Mouse (Mus musculus): ENCODE measurements around the gene Stat5b. TPM values are rescaled to one million over a fixed set of nuclear protein-coding genes. Genes with fewer than 3 reads are reported as not detected.

Gene Stat5b
- polyA plus RNA-seq, 1 experiment from 2014 or later = 26.8 TPM

- 67% methylated on average over 4 of the region's 4 CpGs for WGBS
- peak overlapping the region; percentile 70; the same call in 1 of the 2 replicates for H3K27ac ChIP-seq
- peak overlapping the region; percentile 97; the same call in 1 of the 2 replicates for H3K9ac ChIP-seq
- peaks cover 22% of the 10 kb centered on the region for H3K4me1 ChIP-seq (replicated peaks)
- peak overlapping the region; percentile 82 for H3K4me2 ChIP-seq (replicated peaks)
- no peaks in the 10 kb centered on the region for H3K27me3 ChIP-seq (replicated peaks)
- no peaks in the 10 kb centered on the region for H3K9me3 ChIP-seq
- no peaks in the 10 kb centered on the region for H3K36me3 ChIP-seq
- ATAC-seq = no peak
- H3K4me3 ChIP-seq (replicated peaks) = peak overlapping the region; percentile 95
These were observed 113.8 kb downstream of the Stat5b start for GRCm38 (mm10) chr11:100736746-100737080.

DNA sequence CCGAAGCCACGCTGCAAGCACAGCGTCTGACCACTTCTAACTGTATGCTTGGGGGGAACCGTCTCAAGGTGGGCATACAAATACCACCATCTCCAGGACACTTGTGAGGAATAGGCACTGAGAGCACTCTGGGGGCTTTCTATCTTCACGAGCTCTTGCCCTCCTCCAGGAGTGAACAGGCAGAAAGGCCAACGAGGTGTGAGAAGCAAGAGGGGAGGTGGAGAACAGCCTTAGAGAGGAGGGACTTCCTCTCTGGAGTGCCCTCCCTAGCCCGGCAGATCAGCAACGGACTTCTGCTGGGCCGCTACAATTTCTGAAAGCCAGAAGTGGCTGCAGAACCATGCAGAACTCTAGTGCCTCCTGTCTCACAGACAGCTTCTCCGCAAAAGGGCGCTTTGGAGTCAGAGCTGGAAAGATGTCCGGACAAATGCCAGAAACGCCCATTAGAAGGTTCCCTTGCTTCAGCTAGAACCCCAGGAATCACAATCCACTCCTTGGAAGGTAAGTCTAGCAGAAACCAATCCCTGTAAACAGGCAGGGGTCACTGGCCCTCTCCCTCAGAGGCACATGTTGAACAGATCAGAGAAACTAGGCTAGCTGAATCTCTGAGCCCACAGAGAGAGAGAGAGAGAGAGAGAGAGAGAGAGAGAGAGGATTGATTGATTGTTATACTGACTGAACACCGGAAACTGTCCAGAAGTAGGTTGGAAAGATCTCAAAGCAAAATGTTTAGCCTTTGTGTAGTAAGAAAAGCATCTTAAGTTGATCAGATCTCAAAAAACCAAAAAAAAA is 114.4 kb downstream of the Stat5b start:
- Histone ChIP-seq H3K36me3 (no peaks in the 10 kb centered on the region), H3K4me3 (replicated peaks) (0 out of 2 replicates have a peak overlapping the region, but pooled peaks have one; percentile 2), H3K27ac (no peak overlapping the region), H3K4me2 (replicated peaks) (peak overlapping the region; percentile 82), H3K9me3 (no peaks in the 10 kb centered on the region), H3K9ac (peak overlapping the region; percentile 20; the same call in 1 of the 2 replicates), H3K27me3 (replicated peaks) (no peaks in the 10 kb centered on the region), H3K4me1 (replicated peaks) (peaks cover 22% of the 10 kb centered on the region)
- ATAC-seq = no peak
- WGBS = 65% methylated on average over 14 of the region's 14 CpGs

DNA sequence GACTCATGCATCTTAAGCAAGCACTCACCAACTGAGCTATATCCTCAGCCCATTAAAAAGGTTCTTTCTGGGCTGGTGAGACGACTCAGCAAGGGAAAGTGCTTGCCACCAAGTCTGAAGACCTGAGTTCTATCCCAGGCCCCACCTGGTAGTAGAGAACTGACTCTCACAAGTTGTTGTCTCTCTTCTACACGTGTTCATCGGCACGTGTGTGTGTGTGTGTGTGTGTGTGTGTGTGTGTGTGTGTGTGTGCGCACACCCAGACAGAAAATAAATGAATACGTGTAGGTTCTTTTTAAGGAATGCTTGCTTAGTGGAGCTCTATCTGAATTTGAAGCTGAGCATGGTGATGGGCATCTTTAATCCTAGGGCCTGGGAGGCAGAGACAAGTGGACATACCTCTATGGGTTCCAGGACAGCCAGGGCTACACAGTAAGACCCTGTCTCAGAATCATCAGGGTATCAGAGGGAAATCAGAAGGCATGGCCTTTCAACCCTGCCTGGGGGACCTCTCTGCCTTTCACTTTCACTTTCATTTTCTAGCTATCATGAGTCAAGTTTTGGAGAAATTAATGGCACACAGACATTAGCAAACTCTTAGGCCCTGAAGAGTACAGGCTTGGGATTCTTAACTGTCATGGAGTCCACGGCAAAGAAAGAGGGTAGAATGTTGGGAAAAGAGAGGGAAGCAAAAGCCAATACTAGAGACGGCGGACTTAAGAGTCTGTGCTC is 115.2 kb downstream of the Stat5b start:
- Histone ChIP-seq H3K27ac (no peak overlapping the region), H3K36me3 (no peaks in the 10 kb centered on the region), H3K27me3 (replicated peaks) (no peaks in the 10 kb centered on the region), H3K4me3 (replicated peaks) (no peak overlapping the region), H3K9me3 (no peaks in the 10 kb centered on the region), H3K4me2 (replicated peaks) (peak overlapping the region; percentile 82), H3K4me1 (replicated peaks) (peaks cover 22% of the 10 kb centered on the region), H3K9ac (peak overlapping the region; percentile 20; the same call in 1 of the 2 replicates)
- no peak for ATAC-seq
- 85% methylated on average over 9 of the region's 9 CpGs for WGBS

Other genes starting within 250 kb of the Stat5b start
- 57.6 and 65.0 TPM in 2 replicates for gene Nkiras2, start 231.5 kb downstream of the Stat5b start, polyA plus RNA-seq (2015; fragmentation: Nextera tagmentation; extraction: Ambion mirVana)
- gene Dnajc7, start 230.6 kb downstream of the Stat5b start, polyA plus RNA-seq (2015; fragmentation: Nextera tagmentation; extraction: Ambion mirVana) = 188 TPM in 2 replicates
- 0.11 TPM in 2 replicates for gene Zfp385c, start 158.3 kb downstream of the Stat5b start, polyA plus RNA-seq (2015; fragmentation: Nextera tagmentation; extraction: Ambion mirVana)
- 2.7 and 3.2 TPM in 2 replicates for gene Dhx58, start 146.5 kb downstream of the Stat5b start, polyA plus RNA-seq (2015; fragmentation: Nextera tagmentation; extraction: Ambion mirVana)
- gene Kat2a, start 138.3 kb downstream of the Stat5b start, polyA plus RNA-seq (2015; fragmentation: Nextera tagmentation; extraction: Ambion mirVana) = 48.2 and 51.9 TPM in 2 replicates
- gene Hspb9, start 136.9 kb downstream of the Stat5b start, polyA plus RNA-seq (2015; fragmentation: Nextera tagmentation; extraction: Ambion mirVana) = 0.40 and 0.54 TPM in 2 replicates
- 26.1 and 26.3 TPM in 2 replicates for gene Rab5c, start 112.5 kb downstream of the Stat5b start, polyA plus RNA-seq (2015; fragmentation: Nextera tagmentation; extraction: Ambion mirVana)
- gene Kcnh4, start 90.8 kb downstream of the Stat5b start, polyA plus RNA-seq (2015; fragmentation: Nextera tagmentation; extraction: Ambion mirVana) = 0.18 and 0.19 TPM in 2 replicates
- not detected in 2 replicates for gene Hcrt, start 87.8 kb downstream of the Stat5b start, polyA plus RNA-seq (2015; fragmentation: Nextera tagmentation; extraction: Ambion mirVana)
- gene Ghdc, start 79.8 kb downstream of the Stat5b start, polyA plus RNA-seq (2015; fragmentation: Nextera tagmentation; extraction: Ambion mirVana) = 4.7 and 6.7 TPM in 2 replicates
- gene Stat5a, start 8.6 kb upstream of the Stat5b start, polyA plus RNA-seq (2015; fragmentation: Nextera tagmentation; extraction: Ambion mirVana) = 5.5 and 6.0 TPM in 2 replicates
- 45.8 and 48.9 TPM in 2 replicates for gene Stat3, start 88.8 kb upstream of the Stat5b start, polyA plus RNA-seq (2015; fragmentation: Nextera tagmentation; extraction: Ambion mirVana)
- gene Cavin1, start 120.2 kb upstream of the Stat5b start, polyA plus RNA-seq (2015; fragmentation: Nextera tagmentation; extraction: Ambion mirVana) = 223 and 237 TPM in 2 replicates
- 35.4 and 36.2 TPM in 2 replicates for gene Atp6v0a1, start 158.7 kb upstream of the Stat5b start, polyA plus RNA-seq (2015; fragmentation: Nextera tagmentation; extraction: Ambion mirVana)
- 14.9 and 16.4 TPM in 2 replicates for gene Naglu, start 219.3 kb upstream of the Stat5b start, polyA plus RNA-seq (2015; fragmentation: Nextera tagmentation; extraction: Ambion mirVana)
- gene Hsd17b1, start 227.7 kb upstream of the Stat5b start, polyA plus RNA-seq (2015; fragmentation: Nextera tagmentation; extraction: Ambion mirVana) = not detected in 2 replicates
- 41.8 and 43.9 TPM in 2 replicates for gene Coasy, start 231.8 kb upstream of the Stat5b start, polyA plus RNA-seq (2015; fragmentation: Nextera tagmentation; extraction: Ambion mirVana)
- 65.0 and 65.4 TPM in 2 replicates for gene Mlx, start 236.6 kb upstream of the Stat5b start, polyA plus RNA-seq (2015; fragmentation: Nextera tagmentation; extraction: Ambion mirVana)
- gene Psmc3ip, start 244.7 kb upstream of the Stat5b start, polyA plus RNA-seq (2015; fragmentation: Nextera tagmentation; extraction: Ambion mirVana) = 22.6 and 23.4 TPM in 2 replicates

Measured in intestine, embryonic 15.5 days (tissue).